Mouse (Mus musculus): Measurements from ENCODE around the gene Qk.

The Qk gene

DNA sequence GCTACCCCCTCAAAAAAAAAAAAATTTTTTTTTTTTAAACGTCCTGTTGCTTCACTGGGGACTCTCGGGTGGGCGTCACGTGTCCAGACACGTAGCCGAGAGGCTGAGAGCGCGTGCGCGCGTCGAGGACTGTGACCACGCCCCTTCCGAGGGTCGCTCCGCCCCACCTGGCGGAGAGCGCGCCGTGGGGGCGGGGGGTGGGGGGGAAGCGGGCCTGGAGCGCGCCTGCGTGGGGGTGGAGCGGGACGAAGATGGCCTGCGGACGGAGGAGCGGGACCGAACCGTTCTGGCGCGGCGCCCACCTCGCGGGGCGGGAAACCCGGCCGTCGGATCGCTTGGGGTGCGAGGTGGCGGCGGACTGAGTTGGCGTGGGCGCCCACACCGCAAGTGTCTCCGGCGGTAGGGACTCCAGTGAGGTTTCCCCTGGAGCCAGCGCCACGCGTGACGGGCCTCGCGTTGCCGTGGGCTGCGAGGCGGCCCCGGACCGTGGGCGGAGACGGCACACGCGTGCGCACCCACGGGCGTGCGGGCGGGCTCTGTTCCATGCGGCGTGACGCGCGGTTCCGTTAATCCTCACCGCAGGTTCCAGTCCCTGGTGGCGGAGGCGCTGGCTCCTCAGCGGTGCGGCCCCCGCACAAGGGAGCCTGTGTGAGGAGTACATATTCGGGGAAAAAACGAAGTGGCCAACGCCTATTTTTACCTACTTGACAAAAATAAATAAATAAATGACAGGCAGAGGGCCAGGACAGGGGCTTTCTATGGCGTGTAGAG is at the start of gene Qk:
Qk (minus strand) TSS at position 170 of the 771 bp plus-strand sequence.
- peak; percentile 91 to 95 for DNase-seq (ENCODE audit: low spot score in 2 of 2)

GRCm38 (mm10) chr17:10367044-10367443 is 47.4 kb upstream of the Qk start:
- no peak for DNase-seq (ENCODE audit: low spot score in 2 of 2)

- DNase-seq (ENCODE audit: low spot score in 2 of 2): no peak
Observed at GRCm38 (mm10) chr17:10366577-10366976, 46.9 kb upstream of the Qk start.

DNA sequence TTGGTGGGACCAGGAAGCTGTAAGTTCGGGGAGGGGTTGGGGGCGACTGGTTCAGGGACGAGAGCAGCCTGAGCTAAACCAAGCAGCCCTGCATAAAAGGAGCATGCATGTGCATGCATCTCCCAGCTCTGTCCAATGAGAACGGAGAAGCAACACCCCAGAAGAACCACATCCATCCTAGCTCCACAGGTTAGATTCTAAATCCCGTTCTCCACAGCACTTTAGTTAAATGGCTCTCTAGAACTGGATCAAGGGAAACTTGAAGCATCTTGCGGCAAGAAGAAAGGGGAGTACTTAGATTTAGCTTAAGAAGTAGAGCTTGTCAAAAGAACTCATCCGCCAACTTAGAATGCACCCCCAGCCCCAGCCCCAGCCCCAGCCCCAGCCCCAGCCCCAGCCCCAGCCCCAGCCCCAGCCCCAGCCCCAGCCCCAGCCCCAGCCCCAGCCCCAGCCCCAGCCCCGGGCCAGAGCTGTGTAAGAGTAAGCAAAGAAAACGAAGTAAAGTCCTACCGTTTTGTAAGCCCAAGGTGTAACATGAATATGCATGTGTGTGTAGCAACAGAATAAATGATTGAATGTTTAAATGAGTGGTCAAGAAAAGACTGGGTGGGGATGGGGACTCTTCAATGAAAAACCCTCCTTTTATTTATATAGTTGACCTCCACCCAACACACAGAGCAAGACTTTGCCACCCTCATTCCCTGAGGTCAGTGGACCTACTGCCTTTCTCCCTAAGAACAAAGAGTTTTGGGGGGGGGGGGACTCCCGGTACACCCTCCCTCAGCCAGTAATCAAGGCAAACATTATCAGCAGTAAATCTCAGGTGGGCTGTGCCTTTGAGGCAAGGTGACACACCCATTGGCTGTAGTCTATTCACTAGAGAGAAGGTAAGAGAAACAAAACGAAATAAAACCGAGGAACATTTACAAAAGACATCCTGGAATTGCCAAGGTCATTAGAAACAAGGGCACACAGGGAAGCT is 46.1 kb upstream of the Qk start:
- no peak for DNase-seq (ENCODE audit: low spot score in 2 of 2)

DNA sequence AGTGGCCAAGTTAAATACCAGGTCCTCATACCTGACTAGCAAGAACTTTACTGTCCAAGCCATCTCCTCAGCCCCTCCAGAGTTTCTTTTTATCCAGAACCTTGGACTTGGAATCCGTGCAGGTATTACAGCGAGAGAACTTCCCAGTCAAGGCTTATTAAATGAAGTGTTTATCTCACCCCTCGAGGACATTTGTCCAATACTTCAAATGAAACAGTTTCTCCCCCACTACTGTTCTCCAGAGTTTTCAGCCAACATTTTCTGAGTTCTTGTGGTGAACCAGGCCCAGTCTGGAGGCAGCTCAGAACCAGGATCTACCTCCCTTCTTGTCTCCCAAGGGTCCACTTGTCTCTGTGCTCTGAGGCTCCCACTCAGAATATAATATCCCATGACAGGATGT is 43.5 kb upstream of the Qk start:
- DNase-seq (ENCODE audit: low spot score in 2 of 2): no peak

DNA sequence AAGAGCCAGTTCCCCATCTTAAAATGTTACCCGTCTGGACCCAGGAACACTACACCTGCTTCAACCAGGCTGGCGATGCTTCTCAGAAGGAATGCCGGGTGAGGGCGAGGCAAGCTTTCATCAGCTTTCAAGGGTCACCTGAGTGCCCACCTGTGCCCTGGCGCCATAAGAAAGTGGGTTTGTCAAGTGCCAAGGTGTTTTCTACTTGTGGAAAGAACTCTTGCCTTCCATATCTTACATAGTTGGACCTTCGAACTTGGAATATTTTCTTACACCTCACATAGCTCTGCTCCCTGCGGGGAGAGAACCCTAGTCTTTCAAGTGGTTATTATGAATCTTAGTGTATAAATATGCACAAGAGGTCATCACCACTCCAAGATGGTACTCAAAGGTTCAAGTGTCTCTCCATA is 42.2 kb upstream of the Qk start:
- no peak for DNase-seq (ENCODE audit: low spot score in 2 of 2)

DNA sequence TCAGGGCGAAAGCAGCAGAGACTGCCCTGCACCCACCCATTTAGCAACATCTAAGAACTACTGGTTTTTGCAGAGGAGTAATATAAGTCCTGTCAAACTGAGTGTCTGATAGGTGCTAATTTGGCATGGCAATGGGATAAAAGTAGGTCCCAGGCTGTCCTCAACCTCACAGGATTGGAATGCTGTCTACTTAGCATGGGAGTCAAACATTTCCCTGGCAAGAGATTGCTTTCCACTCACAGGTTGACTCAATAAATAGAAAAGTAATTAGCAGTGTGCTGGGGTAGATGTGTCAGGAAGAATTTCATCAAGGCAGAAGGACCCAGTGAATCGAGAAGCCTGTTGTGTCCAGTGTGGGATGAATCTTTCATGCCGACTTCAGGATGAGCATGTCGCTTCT is 41.1 kb upstream of the Qk start:
- DNase-seq (ENCODE audit: low spot score in 2 of 2): no peak

DNA sequence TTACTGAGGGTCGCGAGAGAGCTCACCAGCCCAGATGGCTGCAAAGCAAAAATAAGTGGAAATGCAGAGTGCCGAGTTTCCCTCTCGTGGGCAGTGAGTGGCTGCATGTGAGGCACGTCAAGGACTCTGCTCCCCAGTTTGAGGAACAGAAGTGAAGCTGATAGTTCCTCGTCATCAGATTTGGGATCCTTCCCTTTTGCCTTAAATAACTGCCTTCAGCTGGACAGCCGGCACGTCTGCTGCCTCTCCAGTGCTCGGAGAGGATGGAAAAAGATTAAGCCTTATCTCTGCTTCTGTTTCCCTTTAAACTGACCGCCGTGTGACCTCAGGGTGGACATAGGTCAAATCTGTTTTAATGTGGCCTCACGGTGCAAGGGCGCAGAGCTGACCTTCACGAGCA is 39.8 kb upstream of the Qk start:
- no peak for DNase-seq (ENCODE audit: low spot score in 2 of 2)

DNA sequence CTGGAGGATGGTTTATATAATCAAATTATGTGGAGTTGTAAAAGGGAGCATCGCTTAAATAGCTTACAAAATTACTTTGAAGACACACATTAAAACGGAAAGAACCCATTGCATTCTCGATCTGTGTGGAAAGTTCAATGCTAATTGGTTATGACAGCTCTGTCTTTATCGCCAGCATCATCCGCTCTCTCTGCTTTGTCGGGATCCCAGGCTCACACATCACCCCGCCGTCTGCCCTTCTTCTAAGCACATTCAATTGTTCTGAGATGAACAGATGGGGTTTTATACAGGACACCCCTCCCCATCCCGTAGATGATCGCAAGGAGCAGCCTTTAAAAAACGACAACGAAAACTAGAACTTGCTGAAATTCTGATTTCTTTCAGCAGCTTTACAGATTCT is 37.7 kb upstream of the Qk start:
- DNase-seq (ENCODE audit: low spot score in 2 of 2): no peak

GRCm38 (mm10) chr17:10356294-10356693 is 36.6 kb upstream of the Qk start:
- no peak for DNase-seq (ENCODE audit: low spot score in 2 of 2)

DNA sequence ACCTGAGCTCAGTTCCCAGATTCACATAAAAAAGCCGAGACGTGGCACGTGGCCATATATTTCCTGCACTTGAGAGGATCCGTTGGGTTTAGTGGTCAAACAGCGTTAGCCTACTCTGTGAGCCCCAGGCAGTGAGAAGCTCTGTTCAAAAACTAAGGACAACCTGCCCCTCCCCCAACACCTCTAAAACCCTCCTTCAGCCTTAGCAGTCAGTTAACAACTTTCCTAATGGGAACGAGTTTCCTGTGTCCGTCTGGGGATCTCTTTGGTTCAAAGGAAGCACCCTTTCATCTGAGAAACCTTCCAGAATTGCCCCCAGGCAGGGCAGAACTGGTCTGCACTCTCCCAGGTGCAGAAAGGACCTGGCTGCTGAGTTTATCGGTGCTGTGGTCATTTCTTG is 36.1 kb upstream of the Qk start:
- no peak for DNase-seq (ENCODE audit: low spot score in 2 of 2)

- no peak for DNase-seq (ENCODE audit: low spot score in 2 of 2)
Observed at GRCm38 (mm10) chr17:10338286-10338685, 18.6 kb upstream of the Qk start.

- no peak for DNase-seq (ENCODE audit: low spot score in 2 of 2)
Observed at GRCm38 (mm10) chr17:10336558-10336957, 16.9 kb upstream of the Qk start.

DNA sequence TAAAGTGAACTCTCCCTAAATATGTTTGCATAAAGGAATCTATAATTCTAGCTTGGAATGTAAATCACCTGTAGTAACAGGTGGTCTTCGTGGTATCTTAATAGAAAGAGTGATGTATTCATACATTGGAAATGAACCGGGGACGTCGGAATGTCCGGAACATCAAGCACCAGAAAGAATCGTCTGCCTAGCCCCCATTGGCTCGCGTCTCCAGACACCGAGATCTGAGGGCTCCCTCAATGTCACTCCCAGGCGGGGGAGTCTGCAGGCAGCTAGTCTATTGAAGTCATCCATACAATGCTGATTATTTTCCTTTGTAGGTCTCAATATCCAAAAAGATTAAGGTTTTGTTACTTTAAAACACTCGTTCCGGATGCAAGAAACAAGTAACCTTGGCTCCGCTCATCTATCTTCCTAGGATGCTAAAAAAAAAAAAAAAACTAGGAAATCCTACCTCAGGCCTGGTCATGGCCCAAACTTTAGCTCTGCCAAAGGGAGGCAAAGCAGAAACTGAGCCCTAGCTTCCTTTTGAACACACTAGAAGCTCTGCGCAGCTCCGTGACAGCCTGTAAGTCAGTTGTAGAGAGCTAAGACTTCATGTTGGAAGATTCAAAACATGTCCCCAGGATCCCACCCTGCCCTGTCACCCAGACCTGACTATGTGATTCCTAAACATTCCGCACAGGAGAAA is 16.3 kb upstream of the Qk start:
- DNase-seq (ENCODE audit: low spot score in 2 of 2): no peak

- DNase-seq (ENCODE audit: low spot score in 2 of 2): peak in 1 of 2 experiments; percentile 21
Observed at GRCm38 (mm10) chr17:10334957-10335690, 15.5 kb upstream of the Qk start.

- DNase-seq (ENCODE audit: low spot score in 2 of 2): no peak
Observed at GRCm38 (mm10) chr17:10334481-10334880, 14.8 kb upstream of the Qk start.

- DNase-seq (ENCODE audit: low spot score in 2 of 2): peak in 1 of 2 experiments; percentile 63
Observed at GRCm38 (mm10) chr17:10333321-10333720, 13.7 kb upstream of the Qk start.

GRCm38 (mm10) chr17:10332127-10332526 is 12.5 kb upstream of the Qk start:
- DNase-seq (ENCODE audit: low spot score in 2 of 2): no peak

DNA sequence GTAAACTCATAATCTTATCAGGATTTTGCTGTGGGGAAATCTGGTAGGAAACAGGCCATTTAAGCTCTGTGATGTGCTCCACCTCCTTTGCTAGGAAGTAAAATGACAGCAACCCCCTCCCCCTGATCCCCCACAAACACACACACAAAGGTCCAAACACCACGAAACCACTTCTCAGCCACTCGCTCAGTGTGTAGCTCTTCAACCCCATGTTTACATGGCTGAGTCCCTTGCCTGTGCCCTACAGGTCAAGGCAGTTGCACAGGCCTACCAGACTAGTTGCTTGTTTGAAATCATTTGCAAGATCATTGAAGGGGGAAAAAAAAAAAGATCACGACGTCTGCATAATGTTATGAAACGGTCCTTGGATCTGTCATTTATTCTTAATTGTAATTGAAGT is 9.8 kb upstream of the Qk start:
- no peak for DNase-seq (ENCODE audit: low spot score in 2 of 2)

GRCm38 (mm10) chr17:10328544-10329100 is 9.0 kb upstream of the Qk start:
- no peak for DNase-seq (ENCODE audit: low spot score in 2 of 2)

- no peak for DNase-seq (ENCODE audit: low spot score in 2 of 2)
Observed at GRCm38 (mm10) chr17:10327584-10328210, 8.0 kb upstream of the Qk start.

All from natural killer cell, adult 2 months (primary cell).